Mouse (Mus musculus) liver, adult 2 months (tissue): Measurements from ENCODE around the gene Tmc5.

Experiments
- CTCF ChIP-seq: fragments of 200-500 bp; IDR thresholded peaks from 2 replicates; pipeline ENCODE4 v1.5.1; 2011; ENCODE audit warnings: low read depth, low read length, control low read depth
- POLR2A ChIP-seq: fragments of 200-500 bp; IDR thresholded peaks from 2 replicates; pipeline ENCODE4 v1.6.1; 2011; ENCODE audit warnings: low read length, control low read depth; ENCODE audit not compliant: insufficient read depth; ENCODE audit errors: extremely low read depth

GRCm38 (mm10) chr7:118627550-118628298 is 30.6 kb downstream of the Tmc5 start:
- no peak for TF ChIP-seq CTCF
- no peak for TF ChIP-seq POLR2A
